Mouse (Mus musculus) thymus, postnatal 4 days (tissue): Measurements from ENCODE around the gene Ambn.
"Not testable (repeated sequence)": the region's sequence is repeated elsewhere in the genome, so short reads cannot be mapped to it uniquely, and the experiment has no call there.

ENCODE experiments used
- DNase-seq: peaks from one replicate; pipeline ENCODE4 v3.0.0; 2021

Gene Ambn

GRCm38 (mm10) chr5:88455691-88456090 is at the start of gene Ambn:
Gene Ambn, plus strand, starts transcription at chr5:88455991.
- no peak for DNase-seq

- DNase-seq, result no peak
Observed at GRCm38 (mm10) chr5:88420319-88421065, 35.3 kb upstream of the Ambn start.

- DNase-seq, result not testable (repeated sequence)
Observed at GRCm38 (mm10) chr5:88424892-88425291, 30.9 kb upstream of the Ambn start.

- no peak for DNase-seq
Observed at GRCm38 (mm10) chr5:88426753-88427152, 29.0 kb upstream of the Ambn start.

DNA sequence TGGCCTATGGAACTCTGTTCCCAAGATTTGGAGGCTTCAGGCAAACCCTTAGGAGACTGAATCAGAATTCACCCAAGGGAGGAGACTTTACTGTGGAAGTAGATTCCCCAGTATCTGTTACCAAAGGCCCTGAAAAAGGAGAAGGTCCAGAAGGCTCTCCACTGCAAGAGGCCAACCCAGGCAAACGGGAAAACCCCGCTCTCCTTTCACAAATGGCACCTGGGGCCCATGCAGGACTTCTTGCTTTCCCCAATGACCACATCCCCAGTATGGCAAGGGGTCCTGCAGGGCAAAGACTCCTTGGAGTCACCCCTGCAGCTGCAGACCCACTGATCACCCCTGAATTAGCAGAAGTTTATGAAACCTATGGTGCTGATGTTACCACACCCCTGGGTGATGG is 11.7 kb downstream of the Ambn start:
- no peak for DNase-seq

DNA sequence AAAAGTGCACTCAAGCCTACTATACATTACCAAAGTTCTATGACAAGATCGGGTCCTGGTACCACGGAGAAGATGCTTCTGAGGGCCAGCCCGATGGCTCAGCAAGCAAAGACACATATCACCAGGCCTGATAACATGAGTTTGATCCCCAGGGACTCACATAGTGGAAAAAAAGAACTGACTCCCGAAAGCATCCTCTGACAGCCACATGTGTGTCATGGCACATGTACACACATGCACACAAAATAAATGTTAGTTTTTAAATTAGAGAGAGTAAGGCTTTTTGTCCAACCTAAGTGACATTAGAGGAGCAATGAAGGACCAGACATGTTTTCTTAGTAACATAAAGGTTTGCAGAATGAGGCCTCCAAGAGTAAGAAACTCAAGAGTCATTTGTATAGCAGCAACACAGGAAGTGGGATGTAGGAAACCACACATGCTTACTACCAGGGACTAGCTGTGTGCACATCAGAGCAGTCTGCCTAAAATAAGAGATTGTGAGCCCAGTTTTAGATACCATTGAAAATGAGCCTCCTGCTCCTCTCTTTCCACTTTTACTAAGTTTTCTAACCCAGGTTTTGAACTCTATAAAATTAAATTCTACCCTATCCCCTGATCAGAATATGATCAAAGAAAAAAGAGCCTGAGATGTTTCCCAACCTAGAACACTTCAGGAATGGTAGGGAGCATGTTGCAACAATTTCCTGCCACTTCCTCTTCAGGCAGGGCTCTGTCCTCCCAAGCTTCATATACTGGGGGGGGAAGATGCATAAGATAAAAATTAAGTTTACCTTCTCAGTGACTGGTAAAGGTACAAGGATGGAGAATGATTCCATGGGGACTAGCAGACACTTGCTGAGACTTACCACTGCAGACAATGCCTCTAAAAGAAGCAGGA is 13.3 kb downstream of the Ambn start:
- no peak for DNase-seq

- no peak for DNase-seq
Observed at GRCm38 (mm10) chr5:88487675-88488074, 31.9 kb downstream of the Ambn start, which contains the start of gene Enam. Gene Enam, plus strand, starts transcription at chr5:88487975.

DNA sequence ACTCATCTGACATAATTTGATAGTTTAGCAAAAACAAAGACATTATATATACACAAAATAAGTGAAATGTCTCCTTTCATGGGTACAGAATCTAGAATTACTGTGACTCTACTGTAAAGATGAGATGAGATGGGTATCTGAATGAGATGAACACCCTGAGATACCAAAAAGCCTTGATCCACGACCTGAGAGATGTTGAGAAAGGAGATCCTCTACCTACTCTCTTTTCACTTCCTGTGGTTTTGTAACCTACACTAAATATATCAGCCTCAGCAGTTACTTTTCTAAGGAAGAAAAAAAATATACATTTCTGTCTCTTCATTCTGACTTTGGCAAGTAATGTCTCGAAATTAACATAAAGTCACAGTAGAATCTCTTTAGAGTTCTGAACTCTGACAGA is 33.2 kb downstream of the Ambn start:
- no peak for DNase-seq

- DNase-seq, result no peak
Observed at GRCm38 (mm10) chr5:88491111-88491510, 35.3 kb downstream of the Ambn start.

GRCm38 (mm10) chr5:88499781-88500180 is 44.0 kb downstream of the Ambn start:
- peak; percentile 36 for DNase-seq

- no peak for DNase-seq
Observed at GRCm38 (mm10) chr5:88508555-88508954, 52.8 kb downstream of the Ambn start.

DNA sequence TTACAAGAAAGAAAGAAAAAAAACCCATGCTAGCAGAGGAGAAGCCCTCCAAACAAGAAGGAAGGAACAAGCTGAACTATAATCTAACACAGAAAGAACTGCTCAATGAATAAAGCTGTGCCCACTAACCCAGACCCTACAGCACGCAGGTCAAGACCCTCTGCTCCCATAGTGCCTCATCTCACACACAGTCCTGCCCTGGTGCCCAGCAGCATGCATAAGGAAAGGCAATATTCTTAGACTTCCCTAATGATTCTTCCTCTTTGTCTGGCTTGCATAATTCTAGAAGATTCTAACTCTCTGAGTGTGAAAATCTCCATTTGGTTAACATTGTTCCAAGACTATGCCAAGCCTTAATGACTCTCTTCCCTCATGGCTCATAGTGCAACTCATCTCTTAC is 53.2 kb downstream of the Ambn start:
- DNase-seq, result no peak
